Mouse (Mus musculus) cerebellum, adult 2 months (tissue): ENCODE data around the gene Adra1b.

Experiments
- CTCF ChIP-seq: fragments of 200-500 bp; IDR thresholded peaks from 2 replicates; pipeline ENCODE4 v1.5.1; 2011; ENCODE audit warnings: low read depth, mild to moderate bottlenecking, control low read depth, low read length, moderate library complexity, borderline replicate concordance; ENCODE audit not compliant: insufficient read depth
- POLR2A ChIP-seq: fragments of 200-500 bp; IDR thresholded peaks from 2 replicates; pipeline ENCODE4 v1.6.1; 2011; ENCODE audit warnings: low read length, control low read depth, borderline replicate concordance; ENCODE audit not compliant: insufficient read depth

- TF ChIP-seq CTCF (peak; percentile 83), POLR2A (no peak)
Observed at GRCm38 (mm10) chr11:43766922-43767648, 133.9 kb downstream of the Adra1b start.
